Mouse (Mus musculus) liver, adult 2 months (tissue): ENCODE results near the gene Cyb561d1. TPM values are rescaled to one million over a fixed set of nuclear protein-coding genes. Genes with fewer than 3 reads are reported as not detected.
A peak's percentile ranks its signal among the peaks of the same experiment; 100 is the strongest.

ENCODE experiments used
- DNase-seq: peaks from one replicate; pipeline ENCODE4 v3.0.0-alpha.2; 2011; ENCODE audit warnings: low read depth, low spot score; ENCODE audit errors: extremely low read depth
- H3K27ac ChIP-seq: fragments of 200-500 bp; replicated peaks from 2 replicates; pipeline ENCODE4 v1.5.1; 2012; ENCODE audit warnings: low read depth, mild to moderate bottlenecking, control low read depth, inconsistent platforms, low read length; ENCODE audit not compliant: insufficient read depth
- H3K27me3 ChIP-seq: fragments of 200-500 bp; 2 replicates; pipeline ENCODE4 v1.6.1; 2012; ENCODE audit warnings: mild to moderate bottlenecking, moderate library complexity, low read length, inconsistent platforms; ENCODE audit not compliant: control insufficient read depth, insufficient read depth
- H3K36me3 ChIP-seq: fragments of 200-500 bp; 2 replicates; pipeline ENCODE4 v1.6.1; 2012; ENCODE audit warnings: low read length, inconsistent platforms; ENCODE audit not compliant: control insufficient read depth, insufficient read depth
- H3K4me1 ChIP-seq: fragments of 200-500 bp; 2 replicates; pipeline ENCODE4 v1.6.1; 2011; ENCODE audit warnings: low read length; ENCODE audit not compliant: control insufficient read depth, insufficient read depth
- H3K4me3 ChIP-seq: fragments of 200-500 bp; 2 replicates; pipeline ENCODE4 v1.5.1; 2011; ENCODE audit warnings: low read depth, mild to moderate bottlenecking, control low read depth, low read length, moderate library complexity; ENCODE audit not compliant: insufficient read depth
- H3K79me2 ChIP-seq: fragments of 200-500 bp; 2 replicates; pipeline ENCODE4 v1.6.1; 2012; ENCODE audit warnings: inconsistent platforms, mild to moderate bottlenecking, low read length, moderate library complexity; ENCODE audit not compliant: control insufficient read depth, insufficient read depth
- H3K9ac ChIP-seq: fragments of 200-500 bp; 2 replicates; pipeline ENCODE4 v1.6.1; 2012; ENCODE audit warnings: low read depth, mild to moderate bottlenecking, control low read depth, inconsistent platforms, low read length
- CTCF ChIP-seq: fragments of 200-500 bp; IDR thresholded peaks from 2 replicates; pipeline ENCODE4 v1.5.1; 2011; ENCODE audit warnings: low read depth, low read length, control low read depth
- POLR2A ChIP-seq: fragments of 200-500 bp; IDR thresholded peaks from 2 replicates; pipeline ENCODE4 v1.6.1; 2011; ENCODE audit warnings: low read length, control low read depth; ENCODE audit not compliant: insufficient read depth; ENCODE audit errors: extremely low read depth
- WGBS: fragments of 180-500 bp; shearing (Covaris S2); methylation state at CpG from one replicate; pipeline ENCODE4 v1.1.7; 2018; 5-methylcytosine and 5-hydroxymethylcytosine counted together
- polyA plus RNA-seq: library from polyadenylated mRNA; depleted of rRNA; stranded (reverse); fragments of >200 nt; gene quantifications from 2 replicates; pipeline ENCODE4 v1.2.3, GENCODE M21; 2012
- total RNA-seq: library from RNA; depleted of rRNA; stranded (reverse); fragments of >200 nt; gene quantifications from 2 replicates; pipeline ENCODE4 v1.2.3, GENCODE M21; 2014

The Cyb561d1 gene
- total and polyA plus RNA-seq, 2 experiments, result 2.4 to 4.1 TPM

DNA sequence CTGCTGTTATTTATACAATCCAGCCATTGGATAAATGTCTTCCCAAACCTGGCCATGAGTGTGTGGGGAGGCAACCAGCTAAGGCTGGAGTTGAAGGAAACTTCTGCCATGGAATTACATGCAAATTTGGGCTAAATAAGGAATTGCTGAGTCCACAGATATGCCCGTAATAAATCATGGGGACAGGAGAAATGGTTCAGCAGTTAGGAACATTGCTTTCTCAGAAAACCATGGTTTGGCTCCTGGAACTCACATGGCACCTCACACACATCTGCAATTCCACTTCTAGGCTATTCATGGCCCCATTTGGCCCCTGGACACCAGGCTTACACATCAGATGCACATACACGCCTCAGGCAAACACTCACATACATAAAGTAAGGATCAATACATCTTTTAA, 26.5 kb upstream of the Cyb561d1 start:
- no peaks in the 10 kb centered on the region for H3K36me3 ChIP-seq
- 91% methylated on average over 2 of the region's 2 CpGs for WGBS
- no peaks in the 10 kb centered on the region for H3K4me1 ChIP-seq
- peaks cover 5% of the 10 kb centered on the region; the same call in 1 of the 2 replicates for H3K27me3 ChIP-seq
- DNase-seq, result no peak
- no peak overlapping the region for H3K27ac ChIP-seq
- no peaks in the 10 kb centered on the region for H3K79me2 ChIP-seq
- no peak overlapping the region for H3K9ac ChIP-seq
- no peak for TF ChIP-seq CTCF
- H3K4me3 ChIP-seq, result no peak overlapping the region

DNA sequence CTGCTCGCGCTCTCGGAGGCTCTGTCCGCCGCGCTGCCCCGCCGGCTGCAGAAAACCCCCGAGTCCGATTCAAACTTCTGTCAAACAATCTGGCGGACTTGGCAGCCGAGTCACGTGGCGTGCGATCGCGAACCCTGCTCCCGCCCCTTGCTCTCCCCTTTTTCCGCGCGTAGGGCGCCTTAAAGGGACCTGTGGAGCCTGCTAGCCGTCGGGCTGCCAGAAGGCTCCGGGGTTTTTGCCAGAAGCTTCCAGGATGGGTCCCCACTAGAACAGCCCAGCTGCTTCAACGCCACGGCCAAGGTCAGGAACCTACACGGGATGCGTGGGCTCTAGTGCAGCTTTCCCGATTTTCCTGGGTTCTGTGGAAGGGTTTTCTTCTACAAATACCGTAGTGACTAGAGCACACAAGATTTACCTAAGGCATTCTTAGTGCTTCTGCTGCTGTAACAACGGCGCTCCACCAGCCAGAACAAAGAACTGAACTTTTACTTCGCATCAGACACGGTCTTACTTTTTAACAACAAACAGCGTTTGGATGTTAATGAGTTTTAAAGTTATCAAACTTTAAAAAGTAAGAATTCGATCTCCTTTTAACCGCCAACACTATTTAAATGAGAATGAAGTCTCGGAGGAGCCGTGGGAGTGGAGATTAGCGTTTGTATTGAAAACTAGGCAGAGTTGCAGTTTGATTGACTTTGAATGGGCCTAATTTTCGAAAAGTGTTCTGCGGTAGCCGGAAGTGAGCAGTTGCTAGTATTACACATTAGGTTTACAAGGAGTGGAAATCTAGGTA, 25.7 kb upstream of the Cyb561d1 start, which contains the start of gene Sypl2:
Gene Sypl2 (minus strand): TSS at position 91 of the 793 bp plus-strand sequence.
- DNase-seq, result peak; percentile 35
- Histone ChIP-seq H3K27ac (no peak within 1 kb of the TSS), H3K4me3 (peak within 1 kb of the TSS; percentile 19; the same call in 1 of the 2 replicates), H3K9ac (0 out of 2 replicates have a peak within 1 kb of the TSS, but pooled peaks have one; percentile 3), H3K79me2 (no peaks in the 10 kb centered on the region), H3K27me3 (peaks cover 5% of the 10 kb centered on the region; the same call in 1 of the 2 replicates), H3K36me3 (no peaks in the 10 kb centered on the region), H3K4me1 (no peaks in the 10 kb centered on the region)
- WGBS, result 12% methylated on average over 44 of the region's 44 CpGs
- TF ChIP-seq CTCF, result no peak
- TF ChIP-seq POLR2A, result no peak

DNA sequence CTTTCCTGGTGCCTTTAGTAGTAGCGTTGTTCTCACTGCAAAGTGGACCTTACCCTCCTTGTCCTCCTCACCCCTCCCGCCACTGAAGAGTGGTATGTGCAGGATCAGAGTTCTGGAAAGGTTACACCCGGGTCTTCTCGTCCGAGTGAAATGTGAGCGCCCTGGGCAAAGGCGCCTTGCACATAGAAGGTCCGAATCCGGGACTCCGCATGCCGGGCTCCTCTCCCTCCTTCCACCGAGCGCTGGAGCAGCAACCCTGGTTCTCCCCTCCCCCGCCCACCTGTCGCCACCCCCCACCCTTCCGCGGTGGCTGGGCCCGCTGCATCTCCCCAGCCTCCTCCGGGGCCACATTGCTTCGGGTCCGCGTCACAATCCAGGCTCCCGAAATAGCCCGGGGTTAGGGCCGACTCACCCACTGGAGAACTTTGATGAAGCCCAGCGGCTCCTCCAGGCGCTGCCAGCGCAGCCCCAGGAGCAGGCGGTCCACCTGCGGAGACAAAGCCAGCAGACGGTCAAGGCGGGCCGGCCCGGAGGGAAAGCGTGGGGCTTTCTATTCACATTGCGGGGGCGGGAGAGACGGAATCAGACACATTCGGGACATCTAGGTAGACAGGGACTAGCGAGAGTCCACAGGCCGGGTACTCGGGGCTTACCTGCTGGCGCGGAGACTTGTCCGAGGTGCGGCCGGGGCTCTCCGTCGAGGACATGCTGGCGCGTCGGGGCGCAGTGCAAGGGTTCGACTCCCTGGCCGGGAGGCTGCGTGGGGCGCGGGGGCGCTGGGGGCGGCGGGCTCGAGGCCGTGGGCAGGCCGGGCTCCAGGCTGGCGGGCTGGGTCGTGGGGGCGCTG, 24.9 kb upstream of the Cyb561d1 start:
- H3K79me2 ChIP-seq, result no peaks in the 10 kb centered on the region
- H3K4me3 ChIP-seq, result peak overlapping the region; percentile 19; the same call in 1 of the 2 replicates
- peaks cover 5% of the 10 kb centered on the region; the same call in 1 of the 2 replicates for H3K27me3 ChIP-seq
- no peak for DNase-seq
- 9% methylated on average over 63 of the region's 67 CpGs for WGBS
- H3K4me1 ChIP-seq, result no peaks in the 10 kb centered on the region
- no peaks in the 10 kb centered on the region for H3K36me3 ChIP-seq
- no peak overlapping the region for H3K27ac ChIP-seq
- H3K9ac ChIP-seq, result 0 out of 2 replicates have a peak overlapping the region, but pooled peaks have one; percentile 3
- TF ChIP-seq POLR2A, result no peak
- TF ChIP-seq CTCF, result no peak

DNA sequence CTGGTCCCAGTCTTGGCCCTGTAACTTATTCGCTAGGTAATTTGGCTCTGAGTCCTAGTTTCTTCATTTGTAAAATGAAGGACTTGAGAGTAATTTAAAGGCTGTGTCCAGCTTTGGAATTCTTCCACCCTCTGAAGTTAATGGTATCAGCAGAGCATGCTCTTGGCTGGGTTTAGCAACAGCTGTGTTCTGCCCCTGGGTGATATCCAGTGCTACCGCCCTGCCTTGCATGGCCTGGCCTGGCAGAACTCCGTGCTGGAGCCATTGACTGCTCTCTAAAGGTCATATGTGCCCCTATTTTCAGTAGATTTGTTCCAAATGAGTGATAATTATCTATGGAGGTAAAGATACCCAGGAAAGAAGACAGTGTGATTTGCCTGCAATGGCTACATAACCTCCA, 19.6 kb upstream of the Cyb561d1 start:
- H3K79me2 ChIP-seq, result no peaks in the 10 kb centered on the region
- 0 out of 2 replicates have a peak, but pooled peaks cover 2% of the 10 kb centered on the region for H3K27me3 ChIP-seq
- H3K36me3 ChIP-seq, result no peaks in the 10 kb centered on the region
- H3K4me3 ChIP-seq, result no peak overlapping the region
- DNase-seq, result no peak
- no peak for TF ChIP-seq CTCF
- TF ChIP-seq POLR2A, result no peak
- H3K4me1 ChIP-seq, result no peaks in the 10 kb centered on the region
- H3K27ac ChIP-seq, result no peak overlapping the region
- 72% methylated on average over 3 of the region's 3 CpGs for WGBS
- H3K9ac ChIP-seq, result no peak overlapping the region

DNA sequence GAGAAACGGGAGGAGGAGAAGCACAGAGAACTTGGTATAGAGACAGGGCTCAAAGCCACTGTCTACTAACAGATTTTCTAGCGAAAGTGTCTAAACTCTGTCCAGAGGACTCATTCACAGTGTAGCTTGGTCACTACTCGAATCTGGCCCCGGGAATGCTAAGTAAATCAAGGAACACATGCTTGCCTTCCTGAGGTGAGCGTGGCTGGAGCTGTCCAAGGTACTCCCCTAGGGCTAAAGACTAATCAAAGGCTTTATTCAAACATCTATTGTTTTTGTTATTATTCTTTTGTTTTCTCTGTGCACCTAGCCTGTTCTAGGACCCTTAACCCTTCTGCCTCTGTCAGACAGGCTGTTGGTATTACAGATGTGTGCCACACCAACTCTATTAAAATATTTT, 13.7 kb upstream of the Cyb561d1 start:
- 15% methylated on average over 5 of the region's 5 CpGs for WGBS
- H3K27me3 ChIP-seq, result 0 out of 2 replicates have a peak, but pooled peaks cover 2% of the 10 kb centered on the region

More for the DNA sequence above, 13.7 kb upstream of the Cyb561d1 start:
- no peak for DNase-seq
- Histone ChIP-seq H3K79me2 (no peaks in the 10 kb centered on the region; the same call in 1 of the 2 replicates), H3K27ac (no peak overlapping the region), H3K36me3 (no peaks in the 10 kb centered on the region), H3K4me1 (peaks cover 2% of the 10 kb centered on the region; the same call in 1 of the 2 replicates), H3K9ac (no peak overlapping the region), H3K4me3 (no peak overlapping the region)
- no peak for TF ChIP-seq POLR2A
- TF ChIP-seq CTCF, result no peak
